Mouse (Mus musculus) testis, adult 2 months (tissue): ENCODE data around the gene Nkrf. TPM values are rescaled to one million over a fixed set of nuclear protein-coding genes. Genes with fewer than 3 reads are reported as not detected.
A peak's percentile ranks its signal among the peaks of the same experiment; 100 is the strongest.
"Not testable (repeated sequence)": the region's sequence is repeated elsewhere in the genome, so short reads cannot be mapped to it uniquely, and the experiment has no call there.

Source experiments
- H3K27ac ChIP-seq: fragments of 200-500 bp; 2 replicates; pipeline ENCODE4 v1.5.1; 2012; ENCODE audit warnings: low read depth, low read length; ENCODE audit not compliant: control insufficient read depth, insufficient read depth
- H3K27me3 ChIP-seq: fragments of 200-500 bp; 2 replicates; pipeline ENCODE4 v1.6.1; 2012; ENCODE audit warnings: mild to moderate bottlenecking, low read length, moderate library complexity; ENCODE audit not compliant: control insufficient read depth, insufficient read depth
- H3K36me3 ChIP-seq: fragments of 200-500 bp; 2 replicates; pipeline ENCODE4 v1.6.1; 2012; ENCODE audit warnings: mild to moderate bottlenecking, low read length; ENCODE audit not compliant: control insufficient read depth, insufficient read depth
- H3K4me1 ChIP-seq: fragments of 200-500 bp; 2 replicates; pipeline ENCODE4 v1.6.1; 2012; ENCODE audit warnings: low read length; ENCODE audit not compliant: control insufficient read depth, insufficient read depth
- H3K4me3 ChIP-seq: fragments of 200-500 bp; 2 replicates; pipeline ENCODE4 v1.5.1; 2012; ENCODE audit warnings: low read depth, mild to moderate bottlenecking, low read length, moderate library complexity, mixed read lengths; ENCODE audit not compliant: control insufficient read depth
- CTCF ChIP-seq: fragments of 200-500 bp; IDR thresholded peaks from 2 replicates; pipeline ENCODE4 v1.5.1; 2012; ENCODE audit warnings: low read depth, mild to moderate bottlenecking, inconsistent platforms, low read length, moderate library complexity; ENCODE audit not compliant: control insufficient read depth, insufficient read depth, insufficient replicate concordance
- POLR2A ChIP-seq: fragments of 200-500 bp; IDR thresholded peaks from 2 replicates; pipeline ENCODE4 v1.6.1; 2012; ENCODE audit warnings: low read depth, mild to moderate bottlenecking, inconsistent platforms, low read length, moderate library complexity; ENCODE audit not compliant: control insufficient read depth
- polyA plus RNA-seq: library from polyadenylated mRNA; depleted of rRNA; stranded (reverse); fragments of >200 nt; gene quantifications from 2 replicates; pipeline ENCODE4 v1.2.3, GENCODE M21; 2012

Nkrf gene
- polyA plus RNA-seq, 1 experiment: 0.61 TPM

DNA sequence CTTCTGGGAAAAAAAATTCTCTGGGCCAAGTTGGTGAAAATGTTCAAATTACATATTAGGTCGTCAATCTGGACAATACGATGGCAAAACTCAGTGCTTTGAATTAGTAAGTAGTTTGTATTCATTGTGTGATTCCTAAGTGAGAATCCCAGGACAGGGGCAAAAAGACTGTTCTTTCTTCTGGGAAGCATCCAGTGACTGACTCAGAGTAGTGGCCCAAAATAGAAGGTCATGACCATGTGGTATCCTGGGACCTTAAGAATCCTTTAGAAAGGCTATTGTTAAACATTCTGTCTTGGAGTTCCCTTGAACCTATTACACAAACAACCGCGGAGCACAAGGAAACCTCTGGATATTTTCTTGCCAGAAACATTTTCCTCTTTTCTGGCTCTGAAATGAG, 18.6 kb upstream of the Nkrf start:
- TF ChIP-seq CTCF (no peak), POLR2A (no peak)
- Histone ChIP-seq H3K27ac (no peak overlapping the region), H3K36me3 (no peaks in the 10 kb centered on the region), H3K4me3 (no peak overlapping the region), H3K4me1 (no peaks in the 10 kb centered on the region), H3K27me3 (no peaks in the 10 kb centered on the region)

DNA sequence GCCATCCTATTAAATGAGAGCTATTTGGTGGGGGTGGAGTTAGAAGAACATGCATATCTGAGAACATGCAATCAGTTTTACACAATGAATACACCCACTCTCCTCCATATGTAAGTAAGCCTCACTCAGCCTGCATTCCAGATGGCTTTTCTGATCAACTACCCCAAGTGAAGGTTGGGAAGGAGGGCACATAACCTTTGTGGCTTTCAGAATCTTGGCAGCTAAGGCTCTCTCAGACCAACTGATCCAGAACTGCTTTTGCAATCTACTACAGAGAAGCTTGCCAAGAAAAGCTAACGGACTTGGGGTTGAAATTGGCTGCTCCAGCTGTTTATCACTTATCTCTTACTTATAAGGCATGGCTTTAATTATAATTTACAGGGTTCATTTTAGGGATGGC, 15.1 kb upstream of the Nkrf start:
- TF ChIP-seq POLR2A (no peak), CTCF (no peak)
- Histone ChIP-seq H3K36me3 (no peaks in the 10 kb centered on the region), H3K27me3 (no peaks in the 10 kb centered on the region), H3K27ac (no peak overlapping the region), H3K4me1 (no peaks in the 10 kb centered on the region), H3K4me3 (no peak overlapping the region)

DNA sequence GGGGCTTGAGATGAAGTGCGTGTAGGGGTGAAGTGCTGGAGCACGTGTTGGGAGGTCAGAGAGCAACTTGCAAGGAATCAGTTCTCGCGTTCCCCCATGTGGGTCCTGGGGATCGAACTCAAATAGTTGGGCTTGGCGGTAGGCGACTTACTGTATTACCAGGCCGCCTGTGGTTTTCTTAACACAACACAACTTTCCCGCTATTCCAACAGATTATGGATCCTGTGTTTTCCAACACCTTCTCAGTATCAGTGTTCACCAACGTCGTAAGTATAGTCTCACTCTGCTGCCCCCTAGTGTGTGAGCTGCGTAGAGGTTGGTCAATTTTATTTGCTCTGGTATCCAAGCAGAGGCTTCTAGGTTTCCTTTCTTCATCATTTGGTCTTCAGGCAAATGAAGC, 8.6 kb upstream of the Nkrf start:
- Histone ChIP-seq H3K36me3 (no peaks in the 10 kb centered on the region), H3K27me3 (no peaks in the 10 kb centered on the region), H3K4me1 (no peaks in the 10 kb centered on the region; the same call in 1 of the 2 replicates), H3K27ac (no peak overlapping the region), H3K4me3 (no peak overlapping the region)
- no peak for TF ChIP-seq POLR2A
- no peak for TF ChIP-seq CTCF

DNA sequence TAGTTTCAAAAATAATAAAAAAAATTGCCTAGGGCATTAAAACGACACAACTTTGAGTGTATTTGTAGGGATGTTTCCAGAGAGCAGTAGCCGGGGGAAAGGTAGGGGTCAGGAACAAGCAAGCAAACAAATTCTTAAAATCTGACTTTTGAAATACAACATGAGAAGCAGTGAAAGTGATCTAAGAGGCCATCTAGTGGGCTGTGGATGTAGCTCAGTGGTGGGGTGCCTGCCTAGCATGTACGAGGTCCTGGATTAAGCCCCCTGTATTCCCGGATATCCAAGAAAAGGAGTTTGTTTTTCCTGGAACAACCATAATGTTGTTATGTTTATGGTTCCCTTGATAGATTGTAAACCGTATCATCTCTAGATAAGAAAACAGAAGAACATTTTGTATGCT, 3.8 kb upstream of the Nkrf start:
- no peak for TF ChIP-seq POLR2A
- TF ChIP-seq CTCF: no peak
- H3K27me3 ChIP-seq: no peaks in the 10 kb centered on the region
- peaks cover 3% of the 10 kb centered on the region; the same call in 1 of the 2 replicates for H3K4me1 ChIP-seq
- H3K27ac ChIP-seq: no peak overlapping the region
- no peak overlapping the region for H3K4me3 ChIP-seq
- H3K36me3 ChIP-seq: no peaks in the 10 kb centered on the region

DNA sequence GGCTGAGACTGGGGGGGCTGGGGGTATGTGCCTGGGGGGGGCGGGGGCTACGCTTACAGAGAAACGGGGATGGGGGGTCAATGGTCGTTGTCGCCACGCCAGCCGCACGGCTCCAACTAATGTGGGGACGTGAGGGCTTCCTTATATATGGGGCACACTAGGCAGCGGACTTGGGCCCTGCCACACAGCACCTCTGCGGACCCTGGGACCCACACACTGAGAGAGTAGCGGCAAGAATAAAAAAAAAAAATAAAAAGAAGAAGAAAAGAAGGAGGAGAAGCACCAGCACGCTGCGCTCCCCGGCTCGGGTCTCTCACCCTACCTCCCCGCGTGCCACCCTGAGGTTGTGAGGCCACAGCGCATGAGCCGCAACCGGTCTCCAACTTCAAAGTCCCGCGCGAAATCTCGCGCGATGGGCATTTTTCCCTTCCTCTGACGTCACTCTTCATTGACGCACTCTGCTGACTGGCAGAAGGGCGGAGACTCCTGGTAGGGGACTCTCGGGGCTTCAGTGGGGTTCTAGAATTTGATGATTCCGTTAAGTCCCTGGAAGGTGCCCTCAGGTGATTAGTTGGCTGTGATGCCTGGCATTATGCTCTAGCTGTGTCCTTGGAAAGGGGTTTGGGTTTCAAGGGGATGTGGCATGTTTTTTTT, 543 bp upstream of the Nkrf start:
- peak overlapping the region; percentile 74 for H3K27ac ChIP-seq
- H3K4me1 ChIP-seq: 0 out of 2 replicates have a peak, but pooled peaks cover 3% of the 10 kb centered on the region
- no peaks in the 10 kb centered on the region for H3K36me3 ChIP-seq
- peak; percentile 83 for TF ChIP-seq POLR2A
- TF ChIP-seq CTCF: no peak
- H3K27me3 ChIP-seq: no peaks in the 10 kb centered on the region
- H3K4me3 ChIP-seq: peak overlapping the region; percentile 84

DNA sequence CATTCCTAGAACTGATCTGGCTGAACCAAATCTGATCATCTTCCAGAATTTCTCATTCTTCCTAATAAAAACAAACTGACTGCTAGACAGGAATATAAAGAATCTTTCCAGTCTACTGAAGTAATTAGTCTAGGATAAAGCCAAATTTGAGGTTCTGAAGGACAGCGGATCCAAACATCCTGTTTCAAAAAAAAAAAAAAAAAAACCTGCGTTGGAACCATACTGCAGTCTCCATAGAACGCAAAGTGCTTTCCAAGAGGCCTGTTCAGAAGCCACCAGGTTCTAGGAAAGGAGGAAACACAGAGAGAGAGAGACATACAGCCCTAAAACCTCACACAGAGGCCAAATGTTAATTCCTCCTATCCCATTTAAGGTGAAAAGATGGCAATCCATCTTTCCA, 1.0 kb downstream of the Nkrf start:
- no peak for TF ChIP-seq POLR2A
- no peak for TF ChIP-seq CTCF
- peak overlapping the region; percentile 86; the same call in 1 of the 2 replicates for H3K4me3 ChIP-seq
- H3K36me3 ChIP-seq: no peaks in the 10 kb centered on the region
- no peak overlapping the region for H3K27ac ChIP-seq
- no peaks in the 10 kb centered on the region for H3K27me3 ChIP-seq
- H3K4me1 ChIP-seq: 0 out of 2 replicates have a peak, but pooled peaks cover 3% of the 10 kb centered on the region

DNA sequence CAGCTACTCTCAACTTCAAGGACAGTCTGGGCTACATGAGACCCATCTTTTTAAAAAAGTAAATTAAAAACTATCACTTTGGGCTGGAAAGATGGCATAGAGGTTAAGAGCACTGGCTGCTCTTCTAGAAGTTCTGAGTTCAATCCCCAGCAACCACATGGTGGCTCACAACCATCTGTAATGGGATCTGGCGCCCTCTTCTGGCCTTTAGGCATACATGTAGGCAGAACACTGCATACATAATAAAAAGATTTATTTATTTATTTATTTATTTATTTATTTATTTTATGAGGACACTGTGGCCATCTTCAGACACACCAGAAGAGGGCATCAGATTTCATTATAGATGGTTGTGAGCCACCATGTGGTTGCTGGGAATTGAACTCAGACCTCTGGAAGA, 3.8 kb downstream of the Nkrf start:
- not testable (repeated sequence) for H3K27ac ChIP-seq, H3K4me1 ChIP-seq, H3K27me3 ChIP-seq

DNA sequence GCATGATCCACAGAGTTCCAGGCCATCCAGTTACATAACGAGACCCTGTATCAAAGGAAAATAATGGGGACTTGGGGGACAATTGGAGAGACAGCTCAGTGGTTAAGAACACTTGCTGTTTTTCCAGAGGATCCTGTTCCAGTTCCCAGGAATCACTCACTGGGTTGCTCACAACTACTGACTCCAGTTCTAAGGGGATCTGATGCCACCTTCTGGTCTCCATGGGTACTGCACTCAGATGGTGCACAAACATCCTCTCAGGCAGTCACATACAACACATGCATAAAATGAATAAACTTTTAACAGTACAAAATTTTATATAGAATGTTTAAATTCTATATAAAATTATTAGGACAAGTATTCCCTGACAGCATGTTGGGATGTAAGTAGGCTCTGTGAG, 18.0 kb downstream of the Nkrf start:
- Histone ChIP-seq H3K27me3 (no peaks in the 10 kb centered on the region), H3K4me3 (no peak overlapping the region)
- TF ChIP-seq CTCF (no peak), POLR2A (no peak)

More for the DNA sequence above, 3.8 kb downstream of the Nkrf start:
- not testable (repeated sequence) for H3K36me3 ChIP-seq, H3K4me3 ChIP-seq

More for the DNA sequence above, 18.0 kb downstream of the Nkrf start:
- Histone ChIP-seq H3K27ac (no peak overlapping the region), H3K36me3 (no peaks in the 10 kb centered on the region), H3K4me1 (no peaks in the 10 kb centered on the region)
